Mouse (Mus musculus) kidney, embryonic 15.5 days (tissue): ENCODE measurements around the gene Snx12. TPM values are rescaled to one million over a fixed set of nuclear protein-coding genes. Genes with fewer than 3 reads are reported as not detected.
"Not testable (repeated sequence)": the region's sequence is repeated elsewhere in the genome, so short reads cannot be mapped to it uniquely, and the experiment has no call there.

Experiments used
- ATAC-seq: fragments of 200-750 bp; cut with Nextera tagmentation; replicated peaks from 2 replicates; pipeline ENCODE4 v1.8.0; 2017; ENCODE audit warnings: moderate TSS enrichment; ENCODE audit not compliant: low FRiP score
- H3K27ac ChIP-seq: fragments of 300-500 bp; sonication (generic); 2 replicates; pipeline ENCODE4 v1.5.1; 2015; ENCODE audit warnings: mild to moderate bottlenecking, inconsistent platforms
- H3K27me3 ChIP-seq: fragments of 300-500 bp; sonication (generic); 2 replicates; pipeline ENCODE4 v1.6.1; 2015; ENCODE audit warnings: inconsistent platforms
- H3K36me3 ChIP-seq: fragments of 300-500 bp; sonication (generic); 2 replicates; pipeline ENCODE4 v1.6.1; 2015; ENCODE audit warnings: inconsistent platforms
- H3K4me1 ChIP-seq: fragments of 300-500 bp; sonication (generic); 2 replicates; pipeline ENCODE4 v1.6.1; 2015; ENCODE audit warnings: inconsistent platforms
- H3K4me2 ChIP-seq: fragments of 300-500 bp; sonication (generic); 2 replicates; pipeline ENCODE4 v1.6.1; 2015; ENCODE audit warnings: moderate library complexity, mild to moderate bottlenecking, inconsistent platforms
- H3K4me3 ChIP-seq: fragments of 300-500 bp; sonication (generic); replicated peaks from 2 replicates; pipeline ENCODE4 v1.5.1; 2015; ENCODE audit warnings: mild to moderate bottlenecking, inconsistent platforms
- H3K9ac ChIP-seq: fragments of 300-500 bp; sonication (generic); 2 replicates; pipeline ENCODE4 v1.6.1; 2015; ENCODE audit warnings: mild to moderate bottlenecking, inconsistent platforms
- H3K9me3 ChIP-seq: fragments of 300-500 bp; sonication (generic); replicated peaks from 2 replicates; pipeline ENCODE4 v1.6.1; 2016; ENCODE audit warnings: inconsistent platforms
- WGBS: fragments of 180-500 bp; shearing (Covaris S2); methylation state at CpG from one replicate; pipeline ENCODE4 v1.1.7; 2015; ENCODE audit warnings: mixed read lengths; 5-methylcytosine and 5-hydroxymethylcytosine counted together
- polyA plus RNA-seq: library from polyadenylated mRNA; unstranded; fragments of >200 nt; fragmentation: Nextera tagmentation; extraction: Ambion mirVana; gene quantifications from 2 replicates; pipeline ENCODE4 v1.2.1, GENCODE M21; 2015

Gene Snx12
- polyA plus RNA-seq, 1 experiment from 2014 or later: 53.1 TPM

GRCm38 (mm10) chrX:101131001-101131400 lies 91.4 kb downstream of the Snx12 start:
- 0 out of 2 replicates have a peak, but pooled peaks cover 3% of the 10 kb centered on the region for H3K4me1 ChIP-seq
- 0 out of 2 replicates have a peak, but pooled peaks cover 3% of the 10 kb centered on the region for H3K27me3 ChIP-seq
- WGBS: 37% methylated on average over 7 of the region's 7 CpGs

GRCm38 (mm10) chrX:101128559-101128958 lies 93.8 kb downstream of the Snx12 start:
- Histone ChIP-seq H3K4me1 (0 out of 2 replicates have a peak, but pooled peaks cover 3% of the 10 kb centered on the region), H3K27ac (no peak overlapping the region), H3K9ac (no peak overlapping the region), H3K27me3 (peaks cover 6% of the 10 kb centered on the region; the same call in 1 of the 2 replicates), H3K9me3 (no peaks in the 10 kb centered on the region), H3K4me3 (no peak overlapping the region), H3K36me3 (no peaks in the 10 kb centered on the region), H3K4me2 (no peak overlapping the region)
- no peak for ATAC-seq
- 87% methylated on average over 2 of the region's 2 CpGs for WGBS

More at GRCm38 (mm10) chrX:101131001-101131400, 91.4 kb downstream of the Snx12 start:
- no peak for ATAC-seq
- no peak overlapping the region for H3K4me3 ChIP-seq
- H3K27ac ChIP-seq: no peak overlapping the region
- H3K9me3 ChIP-seq: no peaks in the 10 kb centered on the region
- H3K4me2 ChIP-seq: no peak overlapping the region
- H3K36me3 ChIP-seq: no peaks in the 10 kb centered on the region
- no peak overlapping the region for H3K9ac ChIP-seq

GRCm38 (mm10) chrX:101126977-101127376 lies 95.4 kb downstream of the Snx12 start:
- 0 out of 2 replicates have a peak, but pooled peaks cover 3% of the 10 kb centered on the region for H3K4me1 ChIP-seq
- no peak overlapping the region for H3K9ac ChIP-seq
- peaks cover 6% of the 10 kb centered on the region; the same call in 1 of the 2 replicates for H3K27me3 ChIP-seq
- H3K36me3 ChIP-seq: no peaks in the 10 kb centered on the region
- H3K4me3 ChIP-seq: no peak overlapping the region
- no peak for ATAC-seq
- no peaks in the 10 kb centered on the region for H3K9me3 ChIP-seq
- WGBS: 51% methylated on average over 2 of the region's 2 CpGs
- no peak overlapping the region for H3K27ac ChIP-seq
- no peak overlapping the region for H3K4me2 ChIP-seq

- no peak overlapping the region for H3K27ac ChIP-seq
These were observed 95.8 kb downstream of the Snx12 start for GRCm38 (mm10) chrX:101126474-101126955.

GRCm38 (mm10) chrX:101120546-101120945 lies 101.8 kb downstream of the Snx12 start:
- H3K9ac ChIP-seq: no peak overlapping the region
- no peaks in the 10 kb centered on the region for H3K9me3 ChIP-seq
- H3K4me1 ChIP-seq: no peaks in the 10 kb centered on the region
- H3K27ac ChIP-seq: no peak overlapping the region
- no peak overlapping the region for H3K4me2 ChIP-seq
- no peaks in the 10 kb centered on the region for H3K36me3 ChIP-seq
- no peaks in the 10 kb centered on the region; the same call in 1 of the 2 replicates for H3K27me3 ChIP-seq
- H3K4me3 ChIP-seq: no peak overlapping the region
- no peak for ATAC-seq
- WGBS: 48% methylated on average over 1 of the region's 1 CpGs

More at GRCm38 (mm10) chrX:101126474-101126955, 95.8 kb downstream of the Snx12 start:
- 0 out of 2 replicates have a peak, but pooled peaks cover 3% of the 10 kb centered on the region for H3K4me1 ChIP-seq
- H3K27me3 ChIP-seq: peaks cover 6% of the 10 kb centered on the region; the same call in 1 of the 2 replicates
- no peak overlapping the region for H3K4me3 ChIP-seq
- no peak overlapping the region for H3K4me2 ChIP-seq
- no peaks in the 10 kb centered on the region for H3K36me3 ChIP-seq
- H3K9me3 ChIP-seq: no peaks in the 10 kb centered on the region
- no peak overlapping the region for H3K9ac ChIP-seq
- WGBS: 58% methylated on average over 7 of the region's 7 CpGs
- peak; percentile 43; the same call in 1 of the 2 replicates for ATAC-seq

- Histone ChIP-seq H3K27me3 (peaks cover 31% of the 10 kb centered on the region), H3K9me3 (no peaks in the 10 kb centered on the region), H3K4me1 (0 out of 2 replicates have a peak, but pooled peaks cover 4% of the 10 kb centered on the region), H3K9ac (no peak within 1 kb of the TSS), H3K4me3 (peak within 1 kb of the TSS; percentile 39), H3K27ac (no peak within 1 kb of the TSS), H3K36me3 (no peaks in the 10 kb centered on the region), H3K4me2 (peak within 1 kb of the TSS; percentile 58)
- 35% methylated on average over 11 of the region's 11 CpGs for WGBS
- ATAC-seq: no peak
These were observed 136.4 kb downstream of the Snx12 start, which contains the start of gene Slc7a3 for GRCm38 (mm10) chrX:101085920-101086319. Gene Slc7a3 (minus strand): TSS chrX:101086020.

GRCm38 (mm10) chrX:101085211-101085610 lies 137.2 kb downstream of the Snx12 start:
- H3K4me1 ChIP-seq, ATAC-seq, H3K36me3 ChIP-seq, H3K9ac ChIP-seq, H3K9me3 ChIP-seq, H3K27ac ChIP-seq: not testable (repeated sequence)
- H3K27me3 ChIP-seq: peaks cover 31% of the 10 kb centered on the region
- peak overlapping the region; percentile 58 for H3K4me2 ChIP-seq
- peak overlapping the region; percentile 39 for H3K4me3 ChIP-seq
- WGBS: 19% methylated on average over 8 of the region's 9 CpGs

GRCm38 (mm10) chrX:101084192-101084591 lies 138.2 kb downstream of the Snx12 start:
- Histone ChIP-seq H3K4me1 (0 out of 2 replicates have a peak, but pooled peaks cover 4% of the 10 kb centered on the region), H3K9me3 (no peaks in the 10 kb centered on the region), H3K4me3 (no peak overlapping the region), H3K9ac (no peak overlapping the region), H3K27me3 (peaks cover 37% of the 10 kb centered on the region), H3K27ac (no peak overlapping the region), H3K4me2 (peak overlapping the region; percentile 58; the same call in 1 of the 2 replicates), H3K36me3 (no peaks in the 10 kb centered on the region)
- 50% methylated on average over 2 of the region's 2 CpGs for WGBS
- ATAC-seq: no peak

GRCm38 (mm10) chrX:101065245-101065644 lies 157.1 kb downstream of the Snx12 start:
- Histone ChIP-seq H3K4me2 (no peak overlapping the region), H3K9ac (no peak overlapping the region), H3K36me3 (no peaks in the 10 kb centered on the region), H3K27me3 (peaks cover 7% of the 10 kb centered on the region; the same call in 1 of the 2 replicates), H3K4me3 (no peak overlapping the region), H3K4me1 (no peaks in the 10 kb centered on the region), H3K9me3 (no peaks in the 10 kb centered on the region), H3K27ac (no peak overlapping the region)
- ATAC-seq: no peak
- WGBS: 50% methylated on average over 1 of the region's 1 CpGs

- no peak for ATAC-seq
- Histone ChIP-seq H3K4me3 (no peak overlapping the region), H3K9ac (no peak overlapping the region), H3K9me3 (no peaks in the 10 kb centered on the region), H3K27ac (no peak overlapping the region), H3K27me3 (peaks cover 7% of the 10 kb centered on the region; the same call in 1 of the 2 replicates), H3K36me3 (no peaks in the 10 kb centered on the region), H3K4me2 (no peak overlapping the region), H3K4me1 (no peaks in the 10 kb centered on the region)
- WGBS: 76% methylated on average over 2 of the region's 2 CpGs
These were observed 158.9 kb downstream of the Snx12 start for GRCm38 (mm10) chrX:101063503-101063902.

GRCm38 (mm10) chrX:101059541-101059940 lies 162.8 kb downstream of the Snx12 start, which contains the start of gene Tex11:
Gene Tex11 (minus strand): TSS chrX:101059667.
- WGBS: 85% methylated on average over 31 of the region's 31 CpGs
- no peak within 1 kb of the TSS for H3K4me3 ChIP-seq
- no peak within 1 kb of the TSS for H3K4me2 ChIP-seq
- no peak for ATAC-seq
- no peaks in the 10 kb centered on the region for H3K36me3 ChIP-seq
- no peaks in the 10 kb centered on the region for H3K9me3 ChIP-seq
- H3K9ac ChIP-seq: no peak within 1 kb of the TSS
- no peaks in the 10 kb centered on the region for H3K4me1 ChIP-seq
- H3K27me3 ChIP-seq: peaks cover 7% of the 10 kb centered on the region; the same call in 1 of the 2 replicates
- no peak within 1 kb of the TSS for H3K27ac ChIP-seq
